27 mouse cellular contexts compared by ENCODE assay signal in genomic region chr6:85226570-85226969, GRCm38 (mm10). TPM values are rescaled to one million over a fixed set of nuclear protein-coding genes. Genes with fewer than 3 reads are reported as not detected.
DNase-seq lines count a peak whose midpoint lies in the region; ATAC-seq and TF ChIP-seq lines count a peak whose summit lies in the region.
"Had no signal": no experiment of that assay in that cellular context is flagged by ENCODE, and none has a peak within 500 bp of the region (broad histone marks: within the 10 kb centered on the region; RNA-seq: fewer than 3 reads in every experiment).

No protein-coding gene starts in this region.

- H3K9me3 ChIP-seq in kidney, embryonic 15.5 days (replicated peaks), result no peaks in the 10 kb centered on the region
- H3K9me3 ChIP-seq in embryonic facial prominence, embryonic 10.5 days, result no peaks in the 10 kb centered on the region
- H3K9me3 ChIP-seq in forebrain, embryonic 14.5 days (replicated peaks; ENCODE audit: control insufficient read depth, low read length), result no peaks in the 10 kb centered on the region
- H3K9me3 ChIP-seq in hindbrain, embryonic 10.5 days, result no peaks in the 10 kb centered on the region
- H3K9me3 ChIP-seq: embryonic facial prominence, embryonic 15.5 days; heart, embryonic 12.5 days; hindbrain, embryonic 12.5 days; midbrain, embryonic 10.5 days; neural tube, embryonic 15.5 days had no signal

- no peak overlapping the region for H3K4me2 ChIP-seq in kidney, embryonic 15.5 days
- no peak overlapping the region for H3K4me2 ChIP-seq in forebrain, embryonic 14.5 days (ENCODE audit: low read length)
- H3K4me2 ChIP-seq: embryonic facial prominence, embryonic 15.5 days; heart, embryonic 12.5 days; hindbrain, embryonic 12.5 days; neural tube, embryonic 15.5 days had no signal

- H3K4me1 ChIP-seq in kidney, adult 2 months (ENCODE audit: control insufficient read depth, insufficient read depth, low read length), result peaks cover 19% of the 10 kb centered on the region
- peaks cover 23% of the 10 kb centered on the region for H3K4me1 ChIP-seq in kidney, embryonic 15.5 days
- peaks cover 40% of the 10 kb centered on the region for H3K4me1 ChIP-seq in embryonic facial prominence, embryonic 10.5 days
- H3K4me1 ChIP-seq in forebrain, embryonic 14.5 days (ENCODE audit: control insufficient read depth, insufficient read depth, low read length), result peaks cover 24% of the 10 kb centered on the region
- H3K4me1 ChIP-seq in hindbrain, embryonic 10.5 days (replicated peaks), result peaks cover 40% of the 10 kb centered on the region
- H3K4me1 ChIP-seq: heart, embryonic 12.5 days had no signal

- no peak for TF ChIP-seq CTCF in kidney, adult 2 months (conservative IDR thresholded peaks at IDR 0.05; ENCODE audit: insufficient read depth, insufficient read length, low read depth, low read length)

- 76% methylated on average over 9 of the region's 9 CpGs for WGBS in kidney, adult 2 months
- 73% methylated on average over 9 of the region's 9 CpGs for WGBS in kidney, embryonic 15.5 days
- WGBS in embryonic facial prominence, embryonic 10.5 days, result 69% methylated on average over 9 of the region's 9 CpGs
- 22% methylated on average over 9 of the region's 9 CpGs for WGBS in forebrain, embryonic 14.5 days
- WGBS in hindbrain, embryonic 10.5 days, result 88% methylated on average over 9 of the region's 9 CpGs

- no peak overlapping the region for H3K4me3 ChIP-seq in kidney, adult 2 months (ENCODE audit: insufficient read depth, low read depth, low read length)
- H3K4me3 ChIP-seq in kidney, embryonic 15.5 days (replicated peaks), result no peak overlapping the region
- no peak overlapping the region for H3K4me3 ChIP-seq in embryonic facial prominence, embryonic 10.5 days
- no peak overlapping the region for H3K4me3 ChIP-seq in forebrain, embryonic 14.5 days (ENCODE audit: low read depth, low read length)
- H3K4me3 ChIP-seq in hindbrain, embryonic 10.5 days, result no peak overlapping the region
- H3K4me3 ChIP-seq: embryonic facial prominence, embryonic 15.5 days; heart, embryonic 12.5 days; hindbrain, embryonic 12.5 days; midbrain, embryonic 10.5 days; neural tube, embryonic 15.5 days had no signal

- H3K27ac ChIP-seq in kidney, adult 2 months (ENCODE audit: insufficient read depth, low read depth, low read length), result no peak overlapping the region
- no peak overlapping the region for H3K27ac ChIP-seq in kidney, embryonic 15.5 days
- H3K27ac ChIP-seq in embryonic facial prominence, embryonic 10.5 days (replicated peaks), result 0 out of 2 replicates have a peak overlapping the region, but pooled peaks have one; percentile 2
- no peak overlapping the region; the same call in 1 of the 2 replicates for H3K27ac ChIP-seq in forebrain, embryonic 14.5 days (ENCODE audit: low read depth, low read length)
- no peak overlapping the region for H3K27ac ChIP-seq in hindbrain, embryonic 10.5 days
- H3K27ac ChIP-seq: embryonic facial prominence, embryonic 15.5 days; hindbrain, embryonic 12.5 days; midbrain, embryonic 10.5 days; neural tube, embryonic 15.5 days had no signal

- H3K27me3 ChIP-seq in kidney, adult 2 months (replicated peaks; ENCODE audit: control insufficient read depth, insufficient read depth, low read length), result no peaks in the 10 kb centered on the region
- H3K27me3 ChIP-seq in kidney, embryonic 15.5 days, result no peaks in the 10 kb centered on the region
- peaks cover 40% of the 10 kb centered on the region; the same call in 1 of the 2 replicates for H3K27me3 ChIP-seq in embryonic facial prominence, embryonic 10.5 days (replicated peaks; ENCODE audit: low read depth, poor library complexity, severe bottlenecking)
- no peaks in the 10 kb centered on the region for H3K27me3 ChIP-seq in forebrain, embryonic 14.5 days (replicated peaks; ENCODE audit: control insufficient read depth, insufficient read depth, low read length)
- H3K27me3 ChIP-seq in hindbrain, embryonic 10.5 days (ENCODE audit: insufficient read depth, poor library complexity, severe bottlenecking), result peaks cover 92% of the 10 kb centered on the region
- H3K27me3 ChIP-seq: embryonic facial prominence, embryonic 15.5 days; neural tube, embryonic 15.5 days had no signal

- no peak overlapping the region for H3K9ac ChIP-seq in kidney, embryonic 15.5 days
- no peak overlapping the region for H3K9ac ChIP-seq in forebrain, embryonic 14.5 days (ENCODE audit: low read length)
- H3K9ac ChIP-seq: embryonic facial prominence, embryonic 15.5 days; heart, embryonic 12.5 days; hindbrain, embryonic 12.5 days; neural tube, embryonic 15.5 days had no signal

- no peak for ATAC-seq in kidney, embryonic 15.5 days (replicated peaks; ENCODE audit: low FRiP score)
- ATAC-seq in forebrain, embryonic 14.5 days, result peak; percentile 38; the same call in 1 of the 2 replicates
- ATAC-seq: intestine, postnatal 0 days; lung, postnatal 0 days had no signal

- DNase-seq in kidney, adult 2 months, result peak; percentile 25
- no peak for DNase-seq in embryonic facial prominence, embryonic 10.5 days (ENCODE audit: low spot score)
- peak; percentile 74 for DNase-seq in forebrain, embryonic 14.5 days (ENCODE audit: low spot score)
- peak; percentile 29 for DNase-seq in retina, embryonic 14.5 days (ENCODE audit: low spot score)
- no peak for DNase-seq in embryo, embryonic 11 days
- no peak for DNase-seq in hindbrain, embryonic 10.5 days (ENCODE audit: low spot score)
- DNase-seq: adrenal gland, postnatal 14 days; cerebellum, adult 8-10 months; cerebellum, postnatal 36 days; gastrocnemius, postnatal 25 days; heart, adult 18-20 months; heart, postnatal 10 days; kidney, postnatal 4 days; left cerebral cortex, postnatal 4 days; right cerebral cortex, postnatal 14 days; spleen, adult 18-20 months; thymus, postnatal 14 days had no signal

- H3K36me3 ChIP-seq in kidney, adult 2 months (ENCODE audit: control insufficient read depth, insufficient read depth, low read length), result no peaks in the 10 kb centered on the region
- no peaks in the 10 kb centered on the region for H3K36me3 ChIP-seq in kidney, embryonic 15.5 days
- H3K36me3 ChIP-seq in embryonic facial prominence, embryonic 10.5 days (replicated peaks), result no peaks in the 10 kb centered on the region
- no peaks in the 10 kb centered on the region for H3K36me3 ChIP-seq in forebrain, embryonic 14.5 days (ENCODE audit: control insufficient read depth, insufficient read depth, low read length)
- H3K36me3 ChIP-seq in hindbrain, embryonic 10.5 days, result no peaks in the 10 kb centered on the region
- H3K36me3 ChIP-seq: embryonic facial prominence, embryonic 15.5 days; heart, embryonic 12.5 days; hindbrain, embryonic 12.5 days; midbrain, embryonic 10.5 days; neural tube, embryonic 15.5 days had no signal

- TF ChIP-seq POLR2A in kidney, adult 2 months (IDR thresholded peaks at IDR 0.05; ENCODE audit: low read depth, low read length), result no peak

RNA-seq across cellular contexts. Expression of gene Emx1, which starts 39.3 kb away (rescaled TPM):
- 62.8 and 79.7 TPM in 2 replicates for polyA plus RNA-seq in kidney, adult 2 months (2012; rRNA removed)
- 12.1 and 12.9 TPM in 2 replicates for polyA plus RNA-seq in kidney, embryonic 15.5 days (2015; fragmentation: Nextera tagmentation; extraction: Ambion mirVana)
- polyA plus RNA-seq in embryonic facial prominence, embryonic 10.5 days (2016; fragmentation: Nextera tagmentation; extraction: Ambion mirVana), result 2.6 and 2.9 TPM in 2 replicates
- 61.3 and 68.6 TPM in 2 replicates for polyA plus RNA-seq in forebrain, embryonic 14.5 days (2014; fragmentation: Nextera tagmentation; extraction: Ambion mirVana)
- 0.52 and 1.0 TPM in 2 replicates for polyA plus RNA-seq in hindbrain, embryonic 10.5 days (2016; fragmentation: Nextera tagmentation; extraction: Ambion mirVana)
- polyA plus RNA-seq: heart, embryonic 12.5 days; intestine, postnatal 0 days; liver, adult 2 months; liver, embryonic 16.5 days; lung, postnatal 0 days; neural tube, embryonic 15.5 days had no signal

Comparison
In these comparisons a context has a peak if more than half of its experiments do, and no peak if none do; other contexts are left out.
1. DNase-seq: peak in kidney, adult 2 months (single experiment), forebrain, embryonic 14.5 days (single experiment) and retina, embryonic 14.5 days (single experiment); none in embryonic facial prominence, embryonic 10.5 days (single experiment), embryo, embryonic 11 days (single experiment) and hindbrain, embryonic 10.5 days (single experiment).